8 mouse cellular contexts compared by ENCODE assay signal in genomic region chr5:65130528-65131210, GRCm38 (mm10). TPM values are rescaled to one million over a fixed set of nuclear protein-coding genes. Genes with fewer than 3 reads are reported as not detected.
DNase-seq lines count a peak whose midpoint lies in the region; ATAC-seq and TF ChIP-seq lines count a peak whose summit lies in the region.
"Had no signal": no experiment of that assay in that cellular context is flagged by ENCODE, and none has a peak within 500 bp of the region (broad histone marks: within the 10 kb centered on the region; RNA-seq: fewer than 3 reads in every experiment).

No protein-coding gene starts in this region.

- H3K4me2 ChIP-seq in embryonic facial prominence, embryonic 11.5 days (ENCODE audit: low read depth, low read length): peak overlapping the region; percentile 38
- H3K4me2 ChIP-seq in hindbrain, postnatal 0 days (ENCODE audit: low read depth, low read length): peak overlapping the region; percentile 62
- H3K4me2 ChIP-seq in midbrain, embryonic 12.5 days (replicated peaks): peak overlapping the region; percentile 75

- H3K9me3 ChIP-seq in embryonic facial prominence, embryonic 11.5 days (replicated peaks; ENCODE audit: control insufficient read depth, low read length): no peaks in the 10 kb centered on the region
- H3K9me3 ChIP-seq in hindbrain, postnatal 0 days (ENCODE audit: low read length): no peaks in the 10 kb centered on the region
- H3K9me3 ChIP-seq in midbrain, embryonic 12.5 days: no peaks in the 10 kb centered on the region

- H3K36me3 ChIP-seq in embryonic facial prominence, embryonic 11.5 days (replicated peaks; ENCODE audit: control insufficient read depth, insufficient read depth, low read depth, low read length): no peaks in the 10 kb centered on the region
- H3K36me3 ChIP-seq in hindbrain, postnatal 0 days (ENCODE audit: insufficient read depth, low read length): no peaks in the 10 kb centered on the region
- no peaks in the 10 kb centered on the region for H3K36me3 ChIP-seq in midbrain, embryonic 12.5 days

- 4% methylated on average over 12 of the region's 12 CpGs for WGBS in embryonic facial prominence, embryonic 11.5 days
- WGBS in hindbrain, postnatal 0 days: 3% methylated on average over 12 of the region's 12 CpGs
- WGBS in midbrain, embryonic 12.5 days: 4% methylated on average over 12 of the region's 12 CpGs

- TF ChIP-seq CTCF in hindbrain, postnatal 0 days (IDR thresholded peaks at IDR 0.05; ENCODE audit: low read depth): no peak

- DNase-seq in left cerebral cortex, postnatal 14 days (ENCODE audit: low spot score in 2 of 2): peak; percentile 37 to 40
- no peak for DNase-seq in left cerebral cortex, adult 8-10 months (ENCODE audit: low spot score in 2 of 2)
- peak; percentile 70 for DNase-seq in embryonic facial prominence, embryonic 11.5 days (ENCODE audit: low spot score)
- DNase-seq in hindbrain, postnatal 0 days (ENCODE audit: low spot score): peak; percentile 80

- no peaks in the 10 kb centered on the region for H3K27me3 ChIP-seq in embryonic facial prominence, embryonic 11.5 days (ENCODE audit: control insufficient read depth, insufficient read depth, low read length)
- H3K27me3 ChIP-seq in hindbrain, postnatal 0 days (ENCODE audit: insufficient read depth, low read length): no peaks in the 10 kb centered on the region
- no peaks in the 10 kb centered on the region for H3K27me3 ChIP-seq in midbrain, embryonic 12.5 days

- H3K4me3 ChIP-seq in embryonic facial prominence, embryonic 11.5 days (ENCODE audit: low read depth, low read length): peak overlapping the region; percentile 36
- H3K4me3 ChIP-seq in hindbrain, postnatal 0 days (ENCODE audit: low read length): peak overlapping the region; percentile 53
- peak overlapping the region; percentile 56 for H3K4me3 ChIP-seq in midbrain, embryonic 12.5 days

- 0 out of 2 replicates have a peak overlapping the region, but pooled peaks have one; percentile 32 for H3K27ac ChIP-seq in embryonic facial prominence, embryonic 11.5 days (replicated peaks; ENCODE audit: low read depth, low read length)
- H3K27ac ChIP-seq in hindbrain, postnatal 0 days: peak overlapping the region; percentile 82
- peak overlapping the region; percentile 85 for H3K27ac ChIP-seq in midbrain, embryonic 12.5 days (replicated peaks)

- peak overlapping the region; percentile 53 for H3K9ac ChIP-seq in embryonic facial prominence, embryonic 11.5 days (replicated peaks; ENCODE audit: low read length)
- peak overlapping the region; percentile 63 for H3K9ac ChIP-seq in hindbrain, postnatal 0 days (replicated peaks; ENCODE audit: low read length)
- H3K9ac ChIP-seq in midbrain, embryonic 12.5 days (replicated peaks): peak overlapping the region; percentile 65; the same call in 1 of the 2 replicates

- intact Hi-C loops in left cerebral cortex, postnatal 14 days (cut with DNase I): loop anchor here (5.0 kb wide), 1 partner anchor 113 kb away; no protein-coding TSS in a partner anchor

- H3K4me1 ChIP-seq in embryonic facial prominence, embryonic 11.5 days (ENCODE audit: control insufficient read depth, insufficient read depth, low read length): no peaks in the 10 kb centered on the region
- H3K4me1 ChIP-seq in hindbrain, postnatal 0 days (ENCODE audit: insufficient read depth, low read length): 0 out of 2 replicates have a peak, but pooled peaks cover 3% of the 10 kb centered on the region
- H3K4me1 ChIP-seq in midbrain, embryonic 12.5 days: peaks cover 15% of the 10 kb centered on the region; the same call in 1 of the 2 replicates

- ATAC-seq in embryonic facial prominence, embryonic 11.5 days (replicated peaks; ENCODE audit: insufficient number of reproducible peaks, low FRiP score, low TSS enrichment, low read depth): peak; percentile 79
- peak; percentile 94 for ATAC-seq in hindbrain, postnatal 0 days
- ATAC-seq in midbrain, embryonic 12.5 days (ENCODE audit: low FRiP score, low read depth): peak; percentile 96
- no peak for ATAC-seq in erythroblast, adult 5-6 weeks (replicated peaks; ENCODE audit: low FRiP score, poor library complexity, severe bottlenecking)
- ATAC-seq in inflammation-experienced regulatory T-cells, adult 6 months: no peak

RNA-seq across cellular contexts. Expression of gene Klhl5, which starts 23.3 kb away (rescaled TPM):
- total RNA-seq in left cerebral cortex, postnatal 14 days (2021): 10 to 100 TPM; 51.1 to 60.2 TPM
- total RNA-seq in left cerebral cortex, adult 8-10 months (2022): 10 to 100 TPM; 38.4 to 43.1 (median 40.7) TPM
- polyA plus RNA-seq in embryonic facial prominence, embryonic 11.5 days (2014; fragmentation: Nextera tagmentation; extraction: Ambion mirVana): 13.5 and 14.9 TPM in 2 replicates
- 47.8 and 49.1 TPM in 2 replicates for total RNA-seq in hindbrain, postnatal 0 days (2014; rRNA removed)
- 49.8 and 53.3 TPM in 2 replicates for polyA plus RNA-seq in hindbrain, postnatal 0 days (2015; fragmentation: Nextera tagmentation; extraction: Ambion mirVana)
- polyA plus RNA-seq in midbrain, embryonic 12.5 days (2016; fragmentation: Nextera tagmentation; extraction: Ambion mirVana): 27.2 and 29.8 TPM in 2 replicates
- 13.6 and 31.1 TPM in 2 replicates for total RNA-seq in erythroblast, adult 5-6 weeks (2015; ENCODE audit: low replicate concordance)
- total RNA-seq in erythroblast, adult 5-6 weeks (2017; ENCODE audit: low replicate concordance): 12.9 and 14.5 TPM in 2 replicates
- 1 to 10 TPM; 4.0 to 9.7 (median 9.1) TPM for polyA plus RNA-seq in inflammation-experienced regulatory T-cells, adult 6 months (2017; shearing (Covaris generic))

RNA-seq across cellular contexts. Expression of gene Tmem156, which starts 38.7 kb away (rescaled TPM):
- under 1 TPM; 0.61 to 0.62 TPM for total RNA-seq in left cerebral cortex, postnatal 14 days (2021)
- total RNA-seq in left cerebral cortex, adult 8-10 months (2022): under 1 TPM; 0.58 to 0.82 (median 0.59) TPM
- polyA plus RNA-seq in embryonic facial prominence, embryonic 11.5 days (2014; fragmentation: Nextera tagmentation; extraction: Ambion mirVana): not detected in 2 replicates
- 0.21 TPM in 1 of 2 replicates, not detected in the other for total RNA-seq in hindbrain, postnatal 0 days (2014; rRNA removed)
- polyA plus RNA-seq in hindbrain, postnatal 0 days (2015; fragmentation: Nextera tagmentation; extraction: Ambion mirVana): 0.13 TPM in 1 of 2 replicates, not detected in the other
- polyA plus RNA-seq in midbrain, embryonic 12.5 days (2016; fragmentation: Nextera tagmentation; extraction: Ambion mirVana): 0.18 TPM in 1 of 2 replicates, not detected in the other
- 1.7 and 2.5 TPM in 2 replicates for total RNA-seq in erythroblast, adult 5-6 weeks (2015; ENCODE audit: low replicate concordance)
- total RNA-seq in erythroblast, adult 5-6 weeks (2017; ENCODE audit: low replicate concordance): 3.6 and 5.3 TPM in 2 replicates
- polyA plus RNA-seq in inflammation-experienced regulatory T-cells, adult 6 months (2017; shearing (Covaris generic)): 10 to 100 TPM; 18.8 to 23.0 (median 21.0) TPM
- polyA plus RNA-seq: liver, adult 2 months had no signal

Comparison
In these comparisons a context has a peak if more than half of its experiments do, and no peak if none do; other contexts are left out.
1. DNase-seq: peak in left cerebral cortex, postnatal 14 days (2 of 2), embryonic facial prominence, embryonic 11.5 days (single experiment) and hindbrain, postnatal 0 days (single experiment); none in left cerebral cortex, adult 8-10 months (0 of 2).
2. ATAC-seq: peak in embryonic facial prominence, embryonic 11.5 days (single experiment), hindbrain, postnatal 0 days (single experiment) and midbrain, embryonic 12.5 days (single experiment); none in erythroblast, adult 5-6 weeks (single experiment) and inflammation-experienced regulatory T-cells, adult 6 months (single experiment).
3. H3K27ac ChIP-seq: peak in every context shown above with its lines; median percentile 85 in midbrain, embryonic 12.5 days; 82 in hindbrain, postnatal 0 days; 32 in embryonic facial prominence, embryonic 11.5 days.
4. Peak in every context shown above with its lines, with median percentiles within 50 percentile points of each other: H3K4me2 ChIP-seq, H3K4me3 ChIP-seq and H3K9ac ChIP-seq.